Mouse (Mus musculus) hindbrain, embryonic 11.5 days (tissue): Measurements from ENCODE around the gene Hoxa11. TPM values are rescaled to one million over a fixed set of nuclear protein-coding genes. Genes with fewer than 3 reads are reported as not detected.

Experiments used
- ATAC-seq: fragments of 200-750 bp; cut with Nextera tagmentation; 2 replicates; pipeline ENCODE4 v1.8.0; 2017; ENCODE audit warnings: mild to moderate bottlenecking, moderate TSS enrichment, moderate library complexity; ENCODE audit not compliant: low FRiP score
- DNase-seq: peaks from one replicate; pipeline ENCODE4 v3.0.0-alpha.2; 2015; ENCODE audit warnings: low spot score
- H3K27ac ChIP-seq: fragments of 300-500 bp; sonication (generic); 2 replicates; pipeline ENCODE4 v1.5.1; 2014; ENCODE audit warnings: mild to moderate bottlenecking, low read depth, low read length
- H3K27me3 ChIP-seq: fragments of 300-500 bp; sonication (generic); 2 replicates; pipeline ENCODE4 v1.6.1; 2014; ENCODE audit warnings: mild to moderate bottlenecking, low read length, moderate library complexity, mixed read lengths; ENCODE audit not compliant: control insufficient read depth, insufficient read depth
- H3K36me3 ChIP-seq: fragments of 300-500 bp; sonication (generic); 2 replicates; pipeline ENCODE4 v1.6.1; 2014; ENCODE audit warnings: mild to moderate bottlenecking, low read length, moderate library complexity, mixed read lengths; ENCODE audit not compliant: control insufficient read depth, insufficient read depth
- H3K4me1 ChIP-seq: fragments of 300-500 bp; sonication (generic); replicated peaks from 2 replicates; pipeline ENCODE4 v1.6.1; 2014; ENCODE audit warnings: low read length, mixed read lengths; ENCODE audit not compliant: control insufficient read depth, insufficient read depth
- H3K4me2 ChIP-seq: fragments of 300-500 bp; sonication (generic); replicated peaks from 2 replicates; pipeline ENCODE4 v1.6.1; 2014; ENCODE audit warnings: mild to moderate bottlenecking, low read depth, low read length
- H3K4me3 ChIP-seq: fragments of 300-500 bp; sonication (generic); 2 replicates; pipeline ENCODE4 v1.5.1; 2014; ENCODE audit warnings: low read depth, low read length
- H3K9ac ChIP-seq: fragments of 300-500 bp; sonication (generic); 2 replicates; pipeline ENCODE4 v1.6.1; 2014; ENCODE audit warnings: low read depth, low read length
- H3K9me3 ChIP-seq: fragments of 300-500 bp; sonication (generic); 2 replicates; pipeline ENCODE4 v1.6.1; 2016; ENCODE audit warnings: low read length; ENCODE audit not compliant: control insufficient read depth
- WGBS: fragments of 180-500 bp; shearing (Covaris S2); extraction: QIAGEN DNeasy Blood & Tissue Kit; methylation state at CpG from one replicate; pipeline ENCODE4 v1.1.7; 2014; 5-methylcytosine and 5-hydroxymethylcytosine counted together
- polyA plus RNA-seq: library from polyadenylated mRNA; unstranded; fragments of >200 nt; fragmentation: Nextera tagmentation; extraction: Ambion mirVana; gene quantifications from 2 replicates; pipeline ENCODE4 v1.2.1, GENCODE M21; 2014

Hoxa11 gene
- polyA plus RNA-seq, 1 experiment from 2014 or later = not detected

DNA sequence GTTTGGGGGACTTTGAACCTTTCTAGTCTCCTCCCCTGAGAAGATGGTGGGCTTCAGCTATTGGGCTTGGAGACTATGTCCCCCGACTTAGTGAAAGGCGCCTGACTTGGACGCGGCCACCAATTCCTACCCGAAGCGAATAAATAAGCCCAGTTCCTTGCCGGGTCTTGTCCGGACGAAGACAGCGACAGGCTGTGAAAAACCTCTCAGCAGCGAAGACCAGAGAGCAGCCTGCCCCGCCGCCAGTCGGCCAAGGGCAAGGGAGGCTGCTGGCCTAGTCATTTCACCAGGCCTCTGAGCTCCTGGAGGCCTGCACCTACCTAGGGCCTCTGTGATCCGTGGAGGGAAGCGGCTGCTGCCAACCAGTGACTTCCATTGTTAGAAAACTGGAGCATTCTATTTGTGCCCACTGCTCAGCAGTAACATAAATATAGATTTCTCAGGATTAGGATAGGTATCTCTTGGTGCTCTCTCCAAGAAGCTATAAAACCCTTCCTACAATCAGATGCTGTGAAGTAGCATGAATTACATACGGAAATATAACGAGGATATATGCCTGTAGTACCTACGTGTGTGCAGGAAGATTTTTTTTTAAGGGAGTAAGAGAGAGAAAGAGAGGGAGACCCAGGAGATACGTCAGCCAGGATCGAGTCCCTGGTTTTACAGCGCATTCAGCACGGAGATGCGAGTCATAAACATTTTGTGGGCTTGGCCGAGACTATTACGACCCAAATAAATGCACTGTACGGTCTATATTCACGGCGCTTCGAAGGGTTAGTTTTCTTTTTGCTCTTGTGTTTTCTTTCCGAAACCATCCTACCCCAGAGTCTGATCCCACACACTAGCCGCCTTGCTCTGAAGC lies 25.4 kb downstream of the Hoxa11 start:
- 11% methylated on average over 32 of the region's 32 CpGs for WGBS
- peak; percentile 68 for DNase-seq
- H3K27ac ChIP-seq = no peak overlapping the region
- H3K36me3 ChIP-seq = no peaks in the 10 kb centered on the region
- no peak overlapping the region for H3K9ac ChIP-seq
- H3K9me3 ChIP-seq = no peaks in the 10 kb centered on the region
- peaks cover 8% of the 10 kb centered on the region; the same call in 1 of the 2 replicates for H3K4me1 ChIP-seq
- no peak overlapping the region for H3K4me2 ChIP-seq
- no peak for ATAC-seq
- H3K4me3 ChIP-seq = no peak overlapping the region
- H3K27me3 ChIP-seq = peaks cover 97% of the 10 kb centered on the region

DNA sequence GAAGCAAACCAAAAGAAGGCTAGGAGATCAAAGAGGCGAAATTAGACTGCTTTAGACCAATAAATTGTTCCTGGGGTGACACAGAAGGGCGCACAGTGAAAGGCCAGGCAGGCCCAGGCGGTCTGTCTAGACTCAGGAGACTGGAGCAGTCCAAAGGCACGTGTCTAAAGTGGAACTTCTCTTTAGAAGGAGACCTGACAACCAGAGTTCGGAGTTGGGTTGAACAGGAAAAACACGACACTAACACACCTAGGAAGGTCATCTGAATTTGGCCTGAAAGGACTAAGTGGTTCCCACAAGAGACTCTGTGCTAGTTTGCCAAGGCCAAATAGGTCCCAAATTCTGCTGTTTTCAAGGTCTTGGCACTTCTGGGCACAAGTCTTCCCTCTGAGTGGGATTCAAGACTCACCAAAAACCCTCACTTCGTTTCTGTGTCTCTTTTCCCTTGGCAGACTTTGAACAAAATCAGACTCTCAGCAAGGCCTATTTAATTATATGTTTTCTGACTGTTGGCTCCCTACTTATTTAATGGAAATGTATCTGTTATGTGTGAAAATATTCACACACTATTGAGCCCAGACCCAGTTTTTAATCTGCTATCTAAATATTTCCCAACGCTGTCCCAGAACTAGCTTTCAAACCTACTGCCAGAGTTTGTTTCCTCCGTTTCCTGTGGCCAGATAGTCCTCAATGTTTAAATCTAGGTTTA lies 26.2 kb downstream of the Hoxa11 start:
- Histone ChIP-seq H3K9me3 (no peaks in the 10 kb centered on the region), H3K4me1 (peaks cover 8% of the 10 kb centered on the region; the same call in 1 of the 2 replicates), H3K4me2 (no peak overlapping the region), H3K36me3 (no peaks in the 10 kb centered on the region), H3K27me3 (peaks cover 97% of the 10 kb centered on the region), H3K9ac (no peak overlapping the region), H3K27ac (no peak overlapping the region), H3K4me3 (no peak overlapping the region)
- peak; percentile 71 for DNase-seq
- WGBS = 21% methylated on average over 9 of the region's 9 CpGs
- ATAC-seq = no peak

DNA sequence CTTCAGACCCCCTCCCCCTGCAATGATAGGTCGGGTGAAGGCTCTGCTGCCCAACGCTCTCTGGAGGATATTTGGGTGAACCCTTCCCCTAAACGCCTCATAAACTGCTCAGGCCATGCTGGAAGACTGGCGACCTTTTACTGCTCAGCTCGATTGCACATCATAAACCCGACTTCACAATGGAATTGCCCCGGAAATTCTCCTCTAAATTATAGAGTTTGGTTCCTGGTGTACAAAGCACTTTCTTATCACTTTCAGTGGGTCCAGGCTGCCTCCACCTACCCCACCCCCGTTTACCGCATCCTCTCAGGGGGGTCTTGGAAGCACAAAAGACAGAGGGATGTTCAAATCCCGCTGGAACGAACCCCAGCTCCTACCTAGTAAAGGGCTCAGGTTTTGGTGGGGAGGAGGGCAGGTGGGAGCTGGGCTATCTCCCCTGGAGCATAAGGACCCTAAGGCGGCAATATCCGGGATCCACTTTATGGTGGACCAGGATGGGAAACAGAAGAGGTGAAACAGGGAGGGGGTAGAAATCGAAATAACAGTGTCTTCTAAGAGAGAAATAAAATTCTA lies 26.9 kb downstream of the Hoxa11 start:
- H3K9ac ChIP-seq = no peak overlapping the region
- no peak overlapping the region for H3K27ac ChIP-seq
- H3K4me1 ChIP-seq = peaks cover 8% of the 10 kb centered on the region; the same call in 1 of the 2 replicates
- DNase-seq (peak; percentile 70), ATAC-seq (no peak)
- H3K4me3 ChIP-seq = no peak overlapping the region
- H3K4me2 ChIP-seq = no peak overlapping the region
- peaks cover 99% of the 10 kb centered on the region for H3K27me3 ChIP-seq
- 7% methylated on average over 14 of the region's 14 CpGs for WGBS
- no peaks in the 10 kb centered on the region for H3K9me3 ChIP-seq
- no peaks in the 10 kb centered on the region for H3K36me3 ChIP-seq

DNA sequence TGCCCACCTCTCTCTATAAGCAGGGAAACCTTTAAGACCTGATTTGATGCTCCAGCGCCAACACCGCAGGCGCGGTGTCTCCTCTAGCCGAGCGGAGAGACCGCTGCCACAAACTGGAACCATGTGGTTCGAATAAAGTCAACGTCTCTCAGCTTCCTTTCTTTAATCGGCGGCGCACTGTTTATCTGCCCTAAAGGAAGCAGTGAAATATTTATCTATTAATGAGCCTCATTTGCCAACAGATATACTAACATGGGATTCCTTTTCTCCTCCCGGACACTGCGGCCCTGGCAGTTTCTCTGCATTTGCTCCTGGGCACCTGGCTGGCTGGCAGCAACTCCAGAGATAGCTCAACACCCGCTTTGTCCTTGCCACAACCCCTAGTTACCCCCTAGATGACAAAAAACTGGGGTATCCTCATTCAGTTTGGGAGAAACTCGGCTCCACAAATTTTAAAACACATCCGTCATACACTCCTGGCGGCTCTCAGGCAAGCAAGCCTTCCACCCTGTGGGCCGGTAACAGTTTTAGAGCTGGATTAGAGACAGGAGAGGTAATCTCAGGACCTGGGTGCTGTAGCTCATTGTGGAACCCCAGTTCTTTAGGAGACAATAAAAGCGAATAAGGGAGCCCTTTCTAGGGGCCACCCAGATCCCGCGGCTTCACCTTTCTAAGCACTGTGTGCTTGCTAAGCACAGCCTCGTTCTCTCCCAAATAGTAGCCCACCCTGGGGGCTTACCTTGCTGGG lies 27.5 kb downstream of the Hoxa11 start:
- ATAC-seq (no peak), DNase-seq (peak; percentile 71)
- Histone ChIP-seq H3K4me1 (peaks cover 8% of the 10 kb centered on the region; the same call in 1 of the 2 replicates), H3K4me3 (peak overlapping the region; percentile 25), H3K36me3 (no peaks in the 10 kb centered on the region), H3K9ac (no peak overlapping the region), H3K9me3 (no peaks in the 10 kb centered on the region), H3K27me3 (peaks cover 99% of the 10 kb centered on the region), H3K27ac (no peak overlapping the region), H3K4me2 (peak overlapping the region; percentile 49; the same call in 1 of the 2 replicates)
- WGBS = 6% methylated on average over 23 of the region's 23 CpGs

DNA sequence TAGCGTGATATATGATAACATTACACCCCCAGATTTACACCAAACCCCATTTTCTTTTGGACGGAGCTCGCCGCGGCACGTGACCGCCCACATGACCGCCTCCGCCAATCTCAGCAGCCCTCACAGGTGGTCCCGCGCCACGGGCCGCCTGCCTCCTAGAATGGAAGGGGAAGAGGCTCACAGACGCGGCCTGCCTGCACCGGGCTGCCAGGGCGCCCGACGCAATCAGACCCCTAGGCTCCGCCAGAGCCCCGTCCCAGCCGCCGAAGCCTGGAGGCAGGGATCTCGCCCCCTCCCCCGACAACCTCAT lies 28.2 kb downstream of the Hoxa11 start:
- peak overlapping the region; percentile 49 for H3K4me2 ChIP-seq
- no peak overlapping the region for H3K27ac ChIP-seq
- WGBS = under 1% methylated on average over 23 of the region's 25 CpGs
- peaks cover 99% of the 10 kb centered on the region for H3K27me3 ChIP-seq
- peak; percentile 79 for ATAC-seq
- peak overlapping the region; percentile 25 for H3K4me3 ChIP-seq
- no peaks in the 10 kb centered on the region for H3K36me3 ChIP-seq
- peaks cover 8% of the 10 kb centered on the region; the same call in 1 of the 2 replicates for H3K4me1 ChIP-seq
- H3K9ac ChIP-seq = no peak overlapping the region
- H3K9me3 ChIP-seq = no peaks in the 10 kb centered on the region
- DNase-seq = no peak

DNA sequence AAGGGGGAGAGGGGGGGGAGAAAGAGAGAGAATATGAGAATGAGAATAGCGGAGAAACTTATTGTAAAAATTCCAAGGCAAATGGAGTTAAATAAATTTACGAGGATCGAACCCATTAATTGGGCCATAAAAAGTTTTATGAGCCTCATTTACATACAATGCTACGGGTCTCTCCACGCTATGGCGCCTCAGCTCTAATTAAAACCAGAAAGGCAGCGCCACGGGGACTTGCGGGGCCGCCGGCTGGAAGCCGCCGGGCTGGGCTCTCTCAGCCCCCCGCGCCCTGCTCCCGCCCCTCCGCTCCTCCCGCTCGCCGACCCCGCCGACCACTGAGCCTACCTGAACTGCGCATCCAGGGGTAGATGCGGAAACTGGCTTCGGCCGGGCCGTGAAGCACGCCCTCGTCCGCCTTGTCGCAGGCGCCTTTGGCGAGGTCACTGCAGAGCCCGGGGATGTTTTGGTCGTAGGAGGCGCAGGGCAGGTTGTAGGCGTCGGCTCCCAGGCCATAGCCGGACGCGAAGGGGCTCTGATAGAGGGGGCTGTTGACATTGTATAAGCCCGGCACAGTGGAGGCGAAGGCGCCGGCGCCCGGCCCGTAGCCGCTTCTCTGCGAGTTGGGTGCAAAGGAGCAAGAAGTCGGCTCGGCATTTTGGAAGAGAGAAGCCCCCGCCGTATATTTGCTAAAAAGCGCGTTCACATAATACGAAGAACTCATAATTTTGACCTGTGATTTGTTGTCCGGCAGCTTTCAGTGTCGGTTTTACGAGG lies 28.7 kb downstream of the Hoxa11 start:
- Histone ChIP-seq H3K4me3 (peak overlapping the region; percentile 25), H3K4me1 (peaks cover 8% of the 10 kb centered on the region; the same call in 1 of the 2 replicates), H3K9ac (no peak overlapping the region), H3K4me2 (peak overlapping the region; percentile 49), H3K27me3 (peaks cover 99% of the 10 kb centered on the region), H3K9me3 (no peaks in the 10 kb centered on the region), H3K36me3 (no peaks in the 10 kb centered on the region), H3K27ac (0 out of 2 replicates have a peak overlapping the region, but pooled peaks have one; percentile 33)
- DNase-seq (peak; percentile 68), ATAC-seq (peak; percentile 36; the same call in 1 of the 2 replicates)
- WGBS = 2% methylated on average over 60 of the region's 60 CpGs

DNA sequence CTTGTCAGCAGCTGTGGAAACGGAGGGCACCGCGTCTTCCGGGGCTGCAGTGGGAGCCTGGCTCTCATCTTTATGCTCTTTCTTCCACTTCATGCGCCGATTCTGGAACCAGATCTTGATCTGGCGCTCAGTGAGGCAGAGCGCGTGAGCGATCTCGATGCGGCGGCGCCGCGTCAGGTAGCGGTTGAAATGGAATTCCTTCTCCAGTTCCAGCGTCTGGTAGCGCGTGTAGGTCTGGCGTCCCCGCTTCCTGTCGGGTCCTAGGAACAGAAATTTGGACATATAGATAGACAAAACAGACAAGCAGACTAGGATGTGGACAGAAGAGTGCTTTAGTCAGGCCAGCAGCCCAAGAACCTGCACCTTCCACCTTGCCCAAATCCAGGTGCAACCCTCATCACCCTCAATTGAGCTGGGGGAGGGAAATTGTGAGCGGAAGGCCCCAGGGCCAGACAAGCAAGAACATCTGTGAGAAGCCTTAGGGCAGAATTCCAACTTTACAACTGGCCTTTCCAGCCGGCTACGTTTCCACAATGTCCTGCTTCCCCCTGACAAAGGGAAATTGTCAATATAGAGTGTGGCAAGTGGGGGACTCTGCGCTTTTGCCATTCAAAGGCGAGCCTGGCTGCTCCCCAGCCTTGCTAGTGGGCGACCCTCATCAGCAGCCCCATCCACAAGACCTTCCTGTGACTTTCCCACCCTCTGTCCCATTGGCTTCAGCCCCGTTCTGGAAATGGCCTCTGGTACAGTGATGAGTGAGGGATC lies 29.7 kb downstream of the Hoxa11 start:
- H3K27me3 ChIP-seq = peaks cover 99% of the 10 kb centered on the region
- peaks cover 5% of the 10 kb centered on the region; the same call in 1 of the 2 replicates for H3K4me1 ChIP-seq
- ATAC-seq (no peak), DNase-seq (peak; percentile 61)
- H3K36me3 ChIP-seq = no peaks in the 10 kb centered on the region
- no peaks in the 10 kb centered on the region for H3K9me3 ChIP-seq
- H3K4me2 ChIP-seq = no peak overlapping the region
- no peak overlapping the region for H3K9ac ChIP-seq
- H3K27ac ChIP-seq = no peak overlapping the region
- 2% methylated on average over 30 of the region's 30 CpGs for WGBS
- no peak overlapping the region for H3K4me3 ChIP-seq
